9 mouse cellular contexts compared by ENCODE assay signal in the genomic region with DNA sequence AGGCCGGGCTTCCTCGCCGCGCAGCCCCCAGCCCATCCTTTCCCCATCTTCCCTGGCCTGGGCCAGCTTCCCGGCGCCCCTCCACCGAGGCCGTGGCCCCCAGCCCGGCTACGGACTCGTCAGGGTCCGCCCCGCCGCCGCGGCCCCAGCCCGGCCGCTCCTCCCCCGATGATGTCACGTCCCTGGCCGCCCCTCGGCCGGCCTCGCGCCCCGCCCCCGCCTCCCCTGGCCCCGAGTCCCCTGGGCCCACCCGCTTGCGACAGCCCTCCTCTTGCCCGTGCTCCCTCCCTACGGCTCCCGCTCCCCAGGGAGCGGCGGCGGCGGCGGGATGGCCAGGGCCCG. TPM values are rescaled to one million over a fixed set of nuclear protein-coding genes. Genes with fewer than 3 reads are reported as not detected.
A peak's percentile ranks its signal among the peaks of the same experiment; 100 is the strongest.
DNase-seq lines count a peak whose midpoint lies in the region; ATAC-seq lines count a peak whose summit lies in the region.
"Had no signal": no experiment of that assay in that cellular context is flagged by ENCODE, and none has a peak within 500 bp of the region (broad histone marks: within the 10 kb centered on the region; RNA-seq: fewer than 3 reads in every experiment).

TSS of gene Ebf4 (plus strand) at position 234 of the 342 bp plus-strand sequence.

- ATAC-seq in embryonic facial prominence, embryonic 15.5 days (ENCODE audit: insufficient number of reproducible peaks, low FRiP score, low TSS enrichment, low read depth): peak; percentile 73

- 0% methylated on average over 35 of the region's 39 CpGs for WGBS in embryonic facial prominence, embryonic 15.5 days
- under 1% methylated on average over 39 of the region's 39 CpGs for WGBS in hindbrain, embryonic 10.5 days

- H3K4me1 ChIP-seq in embryonic facial prominence, embryonic 15.5 days: peaks cover 39% of the 10 kb centered on the region
- peaks cover 52% of the 10 kb centered on the region for H3K4me1 ChIP-seq in hindbrain, embryonic 10.5 days (replicated peaks)

- DNase-seq in gastrocnemius, postnatal 10 days: peak; percentile 63
- DNase-seq in gastrocnemius, adult 8-10 months (ENCODE audit: low spot score in 2 of 2): no peak
- DNase-seq in ZHBTc4 (ENCODE audit: low read depth, low spot score): peak; percentile 61
- peak; percentile 81 for DNase-seq in hindbrain, embryonic 10.5 days (ENCODE audit: low spot score)
- peak; percentile 60 for DNase-seq in liver
- peak; percentile 84 for DNase-seq in neural tube, embryonic 10.5 days (ENCODE audit: extremely low spot score, low spot score)
- DNase-seq in frontal cortex, postnatal 14 days (ENCODE audit: low spot score in 2 of 2): no peak

- peaks cover 7% of the 10 kb centered on the region; the same call in 1 of the 2 replicates for H3K27me3 ChIP-seq in embryonic facial prominence, embryonic 15.5 days
- peaks cover 58% of the 10 kb centered on the region for H3K27me3 ChIP-seq in hindbrain, embryonic 10.5 days (ENCODE audit: insufficient read depth, poor library complexity, severe bottlenecking)

- H3K9ac ChIP-seq in embryonic facial prominence, embryonic 15.5 days: peak within 1 kb of the TSS; percentile 50

- H3K9me3 ChIP-seq in embryonic facial prominence, embryonic 15.5 days (replicated peaks): no peaks in the 10 kb centered on the region
- no peaks in the 10 kb centered on the region for H3K9me3 ChIP-seq in hindbrain, embryonic 10.5 days

- H3K36me3 ChIP-seq in embryonic facial prominence, embryonic 15.5 days: no peaks in the 10 kb centered on the region
- peaks cover 20% of the 10 kb centered on the region for H3K36me3 ChIP-seq in hindbrain, embryonic 10.5 days

- peak within 1 kb of the TSS; percentile 85 for H3K4me2 ChIP-seq in embryonic facial prominence, embryonic 15.5 days (replicated peaks)

- peak within 1 kb of the TSS; percentile 83 for H3K27ac ChIP-seq in embryonic facial prominence, embryonic 15.5 days (replicated peaks)
- H3K27ac ChIP-seq in hindbrain, embryonic 10.5 days: peak within 1 kb of the TSS; percentile 91

- peak within 1 kb of the TSS; percentile 75 for H3K4me3 ChIP-seq in embryonic facial prominence, embryonic 15.5 days (replicated peaks)
- peak within 1 kb of the TSS; percentile 74 for H3K4me3 ChIP-seq in hindbrain, embryonic 10.5 days

RNA-seq across cellular contexts. Expression of gene Ebf4, which starts in this region (rescaled TPM):
- total RNA-seq in gastrocnemius, postnatal 10 days (2021): 1 to 10 TPM; 1.5 to 1.9 TPM
- total RNA-seq in gastrocnemius, adult 8-10 months (2022): under 1 TPM; 0.12 to 0.29 (median 0.20) TPM
- polyA plus RNA-seq in embryonic facial prominence, embryonic 15.5 days (2015; fragmentation: Nextera tagmentation; extraction: Ambion mirVana): 6.2 and 6.9 TPM in 2 replicates
- polyA plus RNA-seq in hindbrain, embryonic 10.5 days (2016; fragmentation: Nextera tagmentation; extraction: Ambion mirVana): 0.95 and 0.98 TPM in 2 replicates
- polyA plus RNA-seq: G1E had no signal

Comparison
In these comparisons a context has a peak if more than half of its experiments do, and no peak if none do; other contexts are left out.
1. DNase-seq: peak in gastrocnemius, postnatal 10 days (single experiment), ZHBTc4 (single experiment), liver (single experiment) and neural tube, embryonic 10.5 days (single experiment); none in gastrocnemius, adult 8-10 months (0 of 2) and frontal cortex, postnatal 14 days (0 of 2).
2. Peak in DNase-seq, H3K4me3 ChIP-seq and H3K27ac ChIP-seq in hindbrain, embryonic 10.5 days; RNA of the gene not detected or under 1 TPM.